Mouse (Mus musculus) heart, postnatal 10 days (tissue): ENCODE measurements around the gene Spata13. TPM values are rescaled to one million over a fixed set of nuclear protein-coding genes. Genes with fewer than 3 reads are reported as not detected.

Experiments
- total RNA-seq, 2 experiments: library from RNA; stranded (reverse); gene quantifications; 2 replicates each; pipeline ENCODE4 v1.2.3; 2021

The Spata13 gene
- total RNA-seq, 2 experiments from 2014 or later = 38.9 to 47.4 TPM

Other genes with a start within 250 kb of the Spata13 start
- 10 to 100 TPM; 36.4 to 38.2 TPM for gene C1qtnf9, start 134.1 kb downstream of the Spata13 start, total RNA-seq
- 10 to 100 TPM; 51.3 to 52.6 TPM for gene Mipep, start 150.6 kb downstream of the Spata13 start, total RNA-seq